Mouse (Mus musculus) macrophage (primary cell): ENCODE results near the gene Grm1. TPM values are rescaled to one million over a fixed set of nuclear protein-coding genes. Genes with fewer than 3 reads are reported as not detected.

Source experiments
- H3K27ac ChIP-seq: fragments of 350-480 bp; formaldehyde crosslinking; 2 replicates; pipeline ENCODE4 v1.9.0; 2021
- H3K36me3 ChIP-seq: fragments of 350-480 bp; formaldehyde crosslinking; 2 replicates; pipeline ENCODE4 v1.9.0; 2021; ENCODE audit errors: inconsistent target
- H3K4me3 ChIP-seq: fragments of 350-480 bp; formaldehyde crosslinking; 2 replicates; pipeline ENCODE4 v1.9.0; 2021; ENCODE audit errors: inconsistent target
- H3K79me2 ChIP-seq: fragments of 350-480 bp; formaldehyde crosslinking; 2 replicates; pipeline ENCODE4 v1.9.0; 2021; ENCODE audit errors: inconsistent target
- WGBS: methylation state at CpG from one replicate; pipeline ENCODE4 v1.1.7; 2026; ENCODE audit warnings: inconsistent platforms; ENCODE audit not compliant: missing documents; 5-methylcytosine and 5-hydroxymethylcytosine counted together
- polyA plus RNA-seq: library from polyadenylated mRNA; stranded (reverse); fragments of 250-400 nt; gene quantifications from 3 replicates; pipeline ENCODE4 v1.2.4, GENCODE M21; 2018; ENCODE audit warnings: inconsistent platforms

The Grm1 gene
- polyA plus RNA-seq, 1 experiment from 2014 or later = not detected

GRCm38 (mm10) chr10:10688907-10689667 is 393.1 kb downstream of the Grm1 start:
- H3K27ac ChIP-seq = no peak overlapping the region
- H3K36me3 ChIP-seq = no peaks in the 10 kb centered on the region
- H3K4me3 ChIP-seq = no peak overlapping the region
- no peaks in the 10 kb centered on the region for H3K79me2 ChIP-seq
- 8% methylated on average over 35 of the region's 35 CpGs for WGBS

- H3K79me2 ChIP-seq = no peaks in the 10 kb centered on the region
- no peaks in the 10 kb centered on the region for H3K36me3 ChIP-seq
- 100% methylated on average over 1 of the region's 1 CpGs for WGBS
- H3K4me3 ChIP-seq = no peak within 1 kb of the TSS
- no peak within 1 kb of the TSS for H3K27ac ChIP-seq
These were observed 401.1 kb downstream of the Grm1 start, which contains the start of gene Gm10944 for GRCm38 (mm10) chr10:10681048-10681447. Gm10944 (plus strand) TSS chr10:10681348.

- WGBS = 28% methylated on average over 3 of the region's 3 CpGs
These were observed 422.2 kb downstream of the Grm1 start for GRCm38 (mm10) chr10:10659976-10660375.

GRCm38 (mm10) chr10:10659161-10659560 is 423.0 kb downstream of the Grm1 start:
- Histone ChIP-seq H3K27ac (no peak overlapping the region), H3K36me3 (no peaks in the 10 kb centered on the region), H3K4me3 (no peak overlapping the region), H3K79me2 (no peaks in the 10 kb centered on the region)
- 77% methylated on average over 3 of the region's 3 CpGs for WGBS

More at GRCm38 (mm10) chr10:10659976-10660375, 422.2 kb downstream of the Grm1 start:
- Histone ChIP-seq H3K36me3 (no peaks in the 10 kb centered on the region), H3K4me3 (no peak overlapping the region), H3K79me2 (no peaks in the 10 kb centered on the region), H3K27ac (no peak overlapping the region)

GRCm38 (mm10) chr10:10656621-10657020 is 425.5 kb downstream of the Grm1 start:
- no peak overlapping the region for H3K27ac ChIP-seq
- no peak overlapping the region for H3K4me3 ChIP-seq
- H3K79me2 ChIP-seq = no peaks in the 10 kb centered on the region
- H3K36me3 ChIP-seq = no peaks in the 10 kb centered on the region
- 100% methylated on average over 4 of the region's 4 CpGs for WGBS

GRCm38 (mm10) chr10:10655991-10656390 is 426.2 kb downstream of the Grm1 start:
- Histone ChIP-seq H3K4me3 (no peak overlapping the region), H3K27ac (no peak overlapping the region), H3K79me2 (no peaks in the 10 kb centered on the region), H3K36me3 (no peaks in the 10 kb centered on the region)

Other genes with a start within 250 kb of the Grm1 start
- gene Shprh, start 67.1 kb upstream of the Grm1 start, polyA plus RNA-seq = 7.9 to 8.7 TPM (median 8.1 TPM) in 3 replicates
- 6.9 to 7.7 TPM (median 7.1 TPM) in 3 replicates for gene Fbxo30, start 199.0 kb upstream of the Grm1 start, polyA plus RNA-seq